Mouse (Mus musculus): ENCODE measurements at regions not wholly inside any gene's neighbourhood (a gene's known extent, or its start where the extent isn't known, plus 50 kb on each side); places are given as distances from the start of the nearest gene placed in this dataset.

GRCm38 (mm10) chr15:54177791-54178190, 293.1 kb downstream of the Gm7489 start:
- Histone ChIP-seq H3K9me3 (replicated peaks; ENCODE audit: control insufficient read depth, low read length) (no peaks in the 10 kb centered on the region), H3K4me1 (ENCODE audit: control insufficient read depth, insufficient read depth, low read length) (no peaks in the 10 kb centered on the region), H3K27ac (ENCODE audit: low read length) (no peak overlapping the region), H3K4me3 (replicated peaks; ENCODE audit: low read length) (no peak overlapping the region), H3K4me2 (ENCODE audit: low read depth, low read length) (no peak overlapping the region), H3K36me3 (ENCODE audit: control insufficient read depth, insufficient read depth, low read length) (no peaks in the 10 kb centered on the region), H3K27me3 (ENCODE audit: control insufficient read depth, insufficient read depth, low read length) (no peaks in the 10 kb centered on the region), H3K9ac (ENCODE audit: low read length) (no peak overlapping the region)
- no peak for ATAC-seq (ENCODE audit: insufficient read depth, low FRiP score)
- 86% methylated on average over 3 of the region's 3 CpGs for WGBS

Measured in stomach, embryonic 16.5 days (tissue).